In genomic region chr7:141429310-141429709, GRCm38 (mm10) we compare ENCODE assay signal across 8 mouse cellular contexts. TPM values are rescaled to one million over a fixed set of nuclear protein-coding genes. Genes with fewer than 3 reads are reported as not detected.
DNase-seq lines count a peak whose midpoint lies in the region; ATAC-seq lines count a peak whose summit lies in the region.

TSS of gene Cend1 (minus strand) at chr7:141429491.

- H3K36me3 ChIP-seq in forebrain, embryonic 11.5 days (ENCODE audit: control insufficient read depth, insufficient read depth, low read length) = peaks cover 3% of the 10 kb centered on the region; the same call in 1 of the 2 replicates
- H3K36me3 ChIP-seq in hindbrain, embryonic 14.5 days (replicated peaks; ENCODE audit: control insufficient read depth, insufficient read depth) = peaks cover 52% of the 10 kb centered on the region
- no peaks in the 10 kb centered on the region for H3K36me3 ChIP-seq in stomach, embryonic 16.5 days (ENCODE audit: control insufficient read depth, insufficient read depth, low read length)

- ATAC-seq in forebrain, embryonic 11.5 days (replicated peaks; ENCODE audit: low FRiP score) = peak; percentile 86
- ATAC-seq in hindbrain, embryonic 14.5 days (ENCODE audit: low FRiP score) = peak; percentile 87
- peak; percentile 55 for ATAC-seq in stomach, embryonic 16.5 days (ENCODE audit: insufficient read depth, low FRiP score)

- H3K9me3 ChIP-seq in forebrain, embryonic 11.5 days (ENCODE audit: control insufficient read depth, low read length) = no peaks in the 10 kb centered on the region
- H3K9me3 ChIP-seq in hindbrain, embryonic 14.5 days (ENCODE audit: control insufficient read depth, low read length) = no peaks in the 10 kb centered on the region
- no peaks in the 10 kb centered on the region for H3K9me3 ChIP-seq in stomach, embryonic 16.5 days (replicated peaks; ENCODE audit: control insufficient read depth, low read length)

- no peaks in the 10 kb centered on the region for H3K27me3 ChIP-seq in forebrain, embryonic 11.5 days (ENCODE audit: control insufficient read depth, insufficient read depth, low read length)
- H3K27me3 ChIP-seq in hindbrain, embryonic 14.5 days (ENCODE audit: control insufficient read depth, insufficient read depth, low read length) = no peaks in the 10 kb centered on the region
- no peaks in the 10 kb centered on the region for H3K27me3 ChIP-seq in stomach, embryonic 16.5 days (ENCODE audit: control insufficient read depth, insufficient read depth, low read length)

- peak within 1 kb of the TSS; percentile 57 for H3K9ac ChIP-seq in forebrain, embryonic 11.5 days (ENCODE audit: low read length)
- H3K9ac ChIP-seq in hindbrain, embryonic 14.5 days = peak within 1 kb of the TSS; percentile 85
- H3K9ac ChIP-seq in stomach, embryonic 16.5 days (ENCODE audit: low read length) = 0 out of 2 replicates have a peak within 1 kb of the TSS, but pooled peaks have one; percentile 23

- WGBS in forebrain, embryonic 11.5 days = 3% methylated on average over 19 of the region's 19 CpGs
- WGBS in hindbrain, embryonic 14.5 days = 3% methylated on average over 19 of the region's 19 CpGs
- WGBS in stomach, embryonic 16.5 days = 6% methylated on average over 19 of the region's 19 CpGs

- H3K4me3 ChIP-seq in forebrain, embryonic 11.5 days (ENCODE audit: low read depth, low read length) = peak within 1 kb of the TSS; percentile 36
- H3K4me3 ChIP-seq in hindbrain, embryonic 14.5 days (replicated peaks; ENCODE audit: low read length) = peak within 1 kb of the TSS; percentile 58
- H3K4me3 ChIP-seq in stomach, embryonic 16.5 days (replicated peaks; ENCODE audit: low read length) = peak within 1 kb of the TSS; percentile 9; the same call in 1 of the 2 replicates

- peak; percentile 39 for DNase-seq in CD4-positive helper T cell, adult 2 months (ENCODE audit: low read depth, low spot score)
- peak; percentile 99 for DNase-seq in brain, adult 2 months (ENCODE audit: low read depth, low spot score)
- peak; percentile 86 for DNase-seq in forebrain, embryonic 11.5 days (ENCODE audit: low spot score)
- DNase-seq in hindbrain, embryonic 14.5 days (ENCODE audit: low spot score) = peak; percentile 76
- DNase-seq in left cerebral cortex, adult 18-20 months (ENCODE audit: low spot score in 2 of 2) = peak; percentile 92 to 94
- DNase-seq in lung, postnatal 4 days = peak; percentile 44 to 56
- DNase-seq in ovary, postnatal 14 days (ENCODE audit: low spot score) = no peak

- peaks cover 5% of the 10 kb centered on the region; the same call in 1 of the 2 replicates for H3K4me1 ChIP-seq in forebrain, embryonic 11.5 days (replicated peaks; ENCODE audit: control insufficient read depth, insufficient read depth, low read length)
- peaks cover 23% of the 10 kb centered on the region for H3K4me1 ChIP-seq in hindbrain, embryonic 14.5 days (replicated peaks; ENCODE audit: control insufficient read depth, insufficient read depth, low read length)
- peaks cover 16% of the 10 kb centered on the region for H3K4me1 ChIP-seq in stomach, embryonic 16.5 days (ENCODE audit: control insufficient read depth, insufficient read depth, low read length)

- peak within 1 kb of the TSS; percentile 64 for H3K4me2 ChIP-seq in forebrain, embryonic 11.5 days (ENCODE audit: low read depth, low read length, severe bottlenecking)
- peak within 1 kb of the TSS; percentile 92 for H3K4me2 ChIP-seq in hindbrain, embryonic 14.5 days (replicated peaks)
- H3K4me2 ChIP-seq in stomach, embryonic 16.5 days (ENCODE audit: low read depth, low read length) = peak within 1 kb of the TSS; percentile 38; the same call in 1 of the 2 replicates

- H3K27ac ChIP-seq in forebrain, embryonic 11.5 days (ENCODE audit: low read depth, low read length) = no peak within 1 kb of the TSS
- H3K27ac ChIP-seq in hindbrain, embryonic 14.5 days = peak within 1 kb of the TSS; percentile 80
- H3K27ac ChIP-seq in stomach, embryonic 16.5 days (ENCODE audit: low read length) = no peak within 1 kb of the TSS

RNA-seq across cellular contexts. Expression of gene Cend1, which starts in this region (rescaled TPM):
- 4.1 and 5.4 TPM in 2 replicates for polyA plus RNA-seq in forebrain, embryonic 11.5 days (2014; fragmentation: Nextera tagmentation; extraction: Ambion mirVana)
- polyA plus RNA-seq in hindbrain, embryonic 14.5 days (2014; fragmentation: Nextera tagmentation; extraction: Ambion mirVana) = 46.9 and 50.3 TPM in 2 replicates
- 100 to 1,000 TPM; 274 to 309 TPM for total RNA-seq in left cerebral cortex, adult 18-20 months (2021)
- polyA plus RNA-seq in stomach, embryonic 16.5 days (2015; fragmentation: Nextera tagmentation; extraction: Ambion mirVana) = 2.6 and 3.8 TPM in 2 replicates

Comparison
In these comparisons a context has a peak if more than half of its experiments do, and no peak if none do; other contexts are left out.
1. H3K4me2 ChIP-seq: peak in every context shown above with its lines; median percentile 92 in hindbrain, embryonic 14.5 days; 64 in forebrain, embryonic 11.5 days; 38 in stomach, embryonic 16.5 days.
2. H3K9ac ChIP-seq: peak in every context shown above with its lines; median percentile 85 in hindbrain, embryonic 14.5 days; 57 in forebrain, embryonic 11.5 days; 23 in stomach, embryonic 16.5 days.